Mouse (Mus musculus) kidney, embryonic 15.5 days (tissue): ENCODE data around the gene Xrcc3. TPM values are rescaled to one million over a fixed set of nuclear protein-coding genes. Genes with fewer than 3 reads are reported as not detected.

ENCODE experiments used
- ATAC-seq: fragments of 200-750 bp; cut with Nextera tagmentation; replicated peaks from 2 replicates; pipeline ENCODE4 v1.8.0; 2017; ENCODE audit warnings: moderate TSS enrichment; ENCODE audit not compliant: low FRiP score
- H3K27ac ChIP-seq: fragments of 300-500 bp; sonication (generic); 2 replicates; pipeline ENCODE4 v1.5.1; 2015; ENCODE audit warnings: mild to moderate bottlenecking, inconsistent platforms
- H3K27me3 ChIP-seq: fragments of 300-500 bp; sonication (generic); 2 replicates; pipeline ENCODE4 v1.6.1; 2015; ENCODE audit warnings: inconsistent platforms
- H3K36me3 ChIP-seq: fragments of 300-500 bp; sonication (generic); 2 replicates; pipeline ENCODE4 v1.6.1; 2015; ENCODE audit warnings: inconsistent platforms
- H3K4me1 ChIP-seq: fragments of 300-500 bp; sonication (generic); 2 replicates; pipeline ENCODE4 v1.6.1; 2015; ENCODE audit warnings: inconsistent platforms
- H3K4me2 ChIP-seq: fragments of 300-500 bp; sonication (generic); 2 replicates; pipeline ENCODE4 v1.6.1; 2015; ENCODE audit warnings: moderate library complexity, mild to moderate bottlenecking, inconsistent platforms
- H3K4me3 ChIP-seq: fragments of 300-500 bp; sonication (generic); replicated peaks from 2 replicates; pipeline ENCODE4 v1.5.1; 2015; ENCODE audit warnings: mild to moderate bottlenecking, inconsistent platforms
- H3K9ac ChIP-seq: fragments of 300-500 bp; sonication (generic); 2 replicates; pipeline ENCODE4 v1.6.1; 2015; ENCODE audit warnings: mild to moderate bottlenecking, inconsistent platforms
- H3K9me3 ChIP-seq: fragments of 300-500 bp; sonication (generic); replicated peaks from 2 replicates; pipeline ENCODE4 v1.6.1; 2016; ENCODE audit warnings: inconsistent platforms
- WGBS: fragments of 180-500 bp; shearing (Covaris S2); methylation state at CpG from one replicate; pipeline ENCODE4 v1.1.7; 2015; ENCODE audit warnings: mixed read lengths; 5-methylcytosine and 5-hydroxymethylcytosine counted together
- polyA plus RNA-seq: library from polyadenylated mRNA; unstranded; fragments of >200 nt; fragmentation: Nextera tagmentation; extraction: Ambion mirVana; gene quantifications from 2 replicates; pipeline ENCODE4 v1.2.1, GENCODE M21; 2015

Gene Xrcc3
- polyA plus RNA-seq, 1 experiment from 2014 or later, result 14.3 TPM

GRCm38 (mm10) chr12:111769816-111770577 is 43.7 kb downstream of the Xrcc3 start:
- no peak for ATAC-seq
- Histone ChIP-seq H3K36me3 (peaks cover 37% of the 10 kb centered on the region), H3K9me3 (no peaks in the 10 kb centered on the region), H3K4me1 (peaks cover 39% of the 10 kb centered on the region), H3K9ac (no peak overlapping the region), H3K4me3 (no peak overlapping the region), H3K27ac (peak overlapping the region; percentile 45), H3K4me2 (no peak overlapping the region), H3K27me3 (no peaks in the 10 kb centered on the region)
- 60% methylated on average over 8 of the region's 9 CpGs for WGBS

GRCm38 (mm10) chr12:111769306-111769705 is 44.4 kb downstream of the Xrcc3 start:
- Histone ChIP-seq H3K27ac (peak overlapping the region; percentile 45), H3K9ac (no peak overlapping the region), H3K27me3 (no peaks in the 10 kb centered on the region), H3K36me3 (peaks cover 30% of the 10 kb centered on the region), H3K9me3 (no peaks in the 10 kb centered on the region), H3K4me1 (peaks cover 39% of the 10 kb centered on the region), H3K4me3 (no peak overlapping the region), H3K4me2 (no peak overlapping the region)
- ATAC-seq, result no peak
- 33% methylated on average over 10 of the region's 10 CpGs for WGBS

- H3K27me3 ChIP-seq, result no peaks in the 10 kb centered on the region
- H3K27ac ChIP-seq, result no peak overlapping the region
- WGBS, result 86% methylated on average over 10 of the region's 10 CpGs
- H3K4me3 ChIP-seq, result no peak overlapping the region
- peaks cover 39% of the 10 kb centered on the region for H3K4me1 ChIP-seq
- no peaks in the 10 kb centered on the region for H3K9me3 ChIP-seq
- H3K36me3 ChIP-seq, result peaks cover 23% of the 10 kb centered on the region
- no peak for ATAC-seq
- H3K9ac ChIP-seq, result no peak overlapping the region
- no peak overlapping the region for H3K4me2 ChIP-seq
These were observed 45.2 kb downstream of the Xrcc3 start for GRCm38 (mm10) chr12:111768322-111768928.

GRCm38 (mm10) chr12:111766313-111767236 is 47.1 kb downstream of the Xrcc3 start:
- H3K4me1 ChIP-seq, result peaks cover 39% of the 10 kb centered on the region
- WGBS, result 62% methylated on average over 16 of the region's 16 CpGs
- no peak overlapping the region for H3K4me3 ChIP-seq
- peak overlapping the region; percentile 38; the same call in 1 of the 2 replicates for H3K27ac ChIP-seq
- H3K36me3 ChIP-seq, result peaks cover 12% of the 10 kb centered on the region
- ATAC-seq, result peak; percentile 38; the same call in 1 of the 2 replicates
- H3K9me3 ChIP-seq, result no peaks in the 10 kb centered on the region
- no peak overlapping the region for H3K9ac ChIP-seq
- no peaks in the 10 kb centered on the region for H3K27me3 ChIP-seq
- H3K4me2 ChIP-seq, result 0 out of 2 replicates have a peak overlapping the region, but pooled peaks have one; percentile 3

GRCm38 (mm10) chr12:111762620-111763280 is 50.9 kb downstream of the Xrcc3 start:
- Histone ChIP-seq H3K27ac (no peak overlapping the region), H3K4me3 (no peak overlapping the region), H3K4me2 (no peak overlapping the region), H3K9ac (no peak overlapping the region), H3K9me3 (no peaks in the 10 kb centered on the region), H3K4me1 (peaks cover 49% of the 10 kb centered on the region), H3K27me3 (no peaks in the 10 kb centered on the region), H3K36me3 (peaks cover 10% of the 10 kb centered on the region)
- ATAC-seq, result no peak
- WGBS, result 89% methylated on average over 13 of the region's 13 CpGs

- Histone ChIP-seq H3K9me3 (no peaks in the 10 kb centered on the region), H3K27ac (0 out of 2 replicates have a peak overlapping the region, but pooled peaks have one; percentile 92), H3K4me2 (peak overlapping the region; percentile 99), H3K4me1 (peaks cover 30% of the 10 kb centered on the region), H3K27me3 (no peaks in the 10 kb centered on the region), H3K4me3 (peak overlapping the region; percentile 90), H3K9ac (0 out of 2 replicates have a peak overlapping the region, but pooled peaks have one; percentile 95), H3K36me3 (peaks cover 10% of the 10 kb centered on the region)
- no peak for ATAC-seq
- WGBS, result 63% methylated on average over 7 of the region's 7 CpGs
These were observed 53.3 kb downstream of the Xrcc3 start for GRCm38 (mm10) chr12:111760306-111760908.

- H3K4me3 ChIP-seq, result peak overlapping the region; percentile 90
- ATAC-seq, result peak; percentile 57
- H3K4me1 ChIP-seq, result peaks cover 30% of the 10 kb centered on the region
- H3K36me3 ChIP-seq, result peaks cover 10% of the 10 kb centered on the region
- no peaks in the 10 kb centered on the region for H3K27me3 ChIP-seq
- WGBS, result 2% methylated on average over 35 of the region's 35 CpGs
- H3K9ac ChIP-seq, result peak overlapping the region; percentile 95
- H3K9me3 ChIP-seq, result no peaks in the 10 kb centered on the region
- H3K4me2 ChIP-seq, result peak overlapping the region; percentile 99
- H3K27ac ChIP-seq, result peak overlapping the region; percentile 92
These were observed 54.3 kb downstream of the Xrcc3 start for GRCm38 (mm10) chr12:111759176-111760061.

- ATAC-seq, result peak; percentile 77
- peak within 1 kb of the TSS; percentile 99 for H3K4me2 ChIP-seq
- H3K27ac ChIP-seq, result peak within 1 kb of the TSS; percentile 92
- peaks cover 10% of the 10 kb centered on the region for H3K36me3 ChIP-seq
- H3K9me3 ChIP-seq, result no peaks in the 10 kb centered on the region
- H3K9ac ChIP-seq, result peak within 1 kb of the TSS; percentile 95
- peaks cover 30% of the 10 kb centered on the region for H3K4me1 ChIP-seq
- H3K4me3 ChIP-seq, result peak within 1 kb of the TSS; percentile 90
- no peaks in the 10 kb centered on the region for H3K27me3 ChIP-seq
- WGBS, result under 1% methylated on average over 83 of the region's 85 CpGs
These were observed 55.1 kb downstream of the Xrcc3 start, which contains the start of gene Klc1 for GRCm38 (mm10) chr12:111758381-111759175. TSS of gene Klc1 (plus strand) at chr12:111758849.

GRCm38 (mm10) chr12:111757561-111758325 is 55.9 kb downstream of the Xrcc3 start:
- H3K4me2 ChIP-seq, result peak overlapping the region; percentile 99
- no peaks in the 10 kb centered on the region for H3K9me3 ChIP-seq
- peak overlapping the region; percentile 95 for H3K9ac ChIP-seq
- H3K27ac ChIP-seq, result peak overlapping the region; percentile 92; the same call in 1 of the 2 replicates
- WGBS, result 45% methylated on average over 10 of the region's 10 CpGs
- peaks cover 2% of the 10 kb centered on the region; the same call in 1 of the 2 replicates for H3K36me3 ChIP-seq
- H3K4me1 ChIP-seq, result peaks cover 33% of the 10 kb centered on the region
- no peaks in the 10 kb centered on the region for H3K27me3 ChIP-seq
- H3K4me3 ChIP-seq, result peak overlapping the region; percentile 90
- no peak for ATAC-seq
